Mouse (Mus musculus) cerebellum, adult 11-12 months (tissue): ENCODE measurements around the gene Brf1.

Source experiments
- DNase-seq: peaks from one replicate; pipeline ENCODE4 v3.0.0; 2022

Brf1 gene

GRCm38 (mm10) chr12:113000294-113001132 lies at the start of gene Brf1:
TSS of gene Brf1 (minus strand) at chr12:113000704.
- DNase-seq, result peak; percentile 96

GRCm38 (mm10) chr12:113049836-113050235 lies 49.3 kb upstream of the Brf1 start:
- no peak for DNase-seq

- no peak for DNase-seq
Observed at GRCm38 (mm10) chr12:113048103-113048502, 47.6 kb upstream of the Brf1 start.

- no peak for DNase-seq
Observed at GRCm38 (mm10) chr12:113046861-113047260, 46.4 kb upstream of the Brf1 start.

- DNase-seq, result peak; percentile 77
Observed at GRCm38 (mm10) chr12:113044916-113045677, 44.6 kb upstream of the Brf1 start.

- DNase-seq, result no peak
Observed at GRCm38 (mm10) chr12:113042543-113042942, 42.0 kb upstream of the Brf1 start.

GRCm38 (mm10) chr12:113041481-113042439 lies 41.3 kb upstream of the Brf1 start:
- peak; percentile 55 for DNase-seq

- DNase-seq, result no peak
Observed at GRCm38 (mm10) chr12:113038414-113038813, 37.9 kb upstream of the Brf1 start.

GRCm38 (mm10) chr12:113036996-113037395 lies 36.5 kb upstream of the Brf1 start:
- no peak for DNase-seq

- no peak for DNase-seq
Observed at GRCm38 (mm10) chr12:113035093-113035492, 34.6 kb upstream of the Brf1 start.

- peak; percentile 47 for DNase-seq
Observed at GRCm38 (mm10) chr12:113032296-113033250, 32.1 kb upstream of the Brf1 start.

- DNase-seq, result no peak
Observed at GRCm38 (mm10) chr12:113031441-113031840, 30.9 kb upstream of the Brf1 start.

GRCm38 (mm10) chr12:113030993-113031392 lies 30.5 kb upstream of the Brf1 start:
- no peak for DNase-seq

- no peak for DNase-seq
Observed at GRCm38 (mm10) chr12:113030046-113030445, 29.5 kb upstream of the Brf1 start.

- DNase-seq, result no peak
Observed at GRCm38 (mm10) chr12:113028898-113029297, 28.4 kb upstream of the Brf1 start.

GRCm38 (mm10) chr12:113028067-113028466 lies 27.6 kb upstream of the Brf1 start:
- no peak for DNase-seq

- DNase-seq, result no peak
Observed at GRCm38 (mm10) chr12:113027495-113027894, 27.0 kb upstream of the Brf1 start.

- DNase-seq, result no peak
Observed at GRCm38 (mm10) chr12:113026557-113026956, 26.1 kb upstream of the Brf1 start.

GRCm38 (mm10) chr12:113023082-113023481 lies 22.6 kb upstream of the Brf1 start:
- no peak for DNase-seq

- DNase-seq, result no peak
Observed at GRCm38 (mm10) chr12:113021488-113021887, 21.0 kb upstream of the Brf1 start.

- DNase-seq, result no peak
Observed at GRCm38 (mm10) chr12:113018763-113019162, 18.3 kb upstream of the Brf1 start.
